Mouse (Mus musculus) T-helper 17 cell (primary cell): ENCODE data around the gene Gmfg.

Source experiments
- in situ Hi-C, 2 experiments: fragments of 300-600 bp; cut with MboI, MseI; formaldehyde crosslinking; loops; 1 replicate in 1 of 2; 2 replicates in 1 of 2; pipeline ENCODE4 v1.15.1; 2025; ENCODE audit warnings: high pct_unique_total_duplicates in 2 of 2

The Gmfg gene

DNA sequence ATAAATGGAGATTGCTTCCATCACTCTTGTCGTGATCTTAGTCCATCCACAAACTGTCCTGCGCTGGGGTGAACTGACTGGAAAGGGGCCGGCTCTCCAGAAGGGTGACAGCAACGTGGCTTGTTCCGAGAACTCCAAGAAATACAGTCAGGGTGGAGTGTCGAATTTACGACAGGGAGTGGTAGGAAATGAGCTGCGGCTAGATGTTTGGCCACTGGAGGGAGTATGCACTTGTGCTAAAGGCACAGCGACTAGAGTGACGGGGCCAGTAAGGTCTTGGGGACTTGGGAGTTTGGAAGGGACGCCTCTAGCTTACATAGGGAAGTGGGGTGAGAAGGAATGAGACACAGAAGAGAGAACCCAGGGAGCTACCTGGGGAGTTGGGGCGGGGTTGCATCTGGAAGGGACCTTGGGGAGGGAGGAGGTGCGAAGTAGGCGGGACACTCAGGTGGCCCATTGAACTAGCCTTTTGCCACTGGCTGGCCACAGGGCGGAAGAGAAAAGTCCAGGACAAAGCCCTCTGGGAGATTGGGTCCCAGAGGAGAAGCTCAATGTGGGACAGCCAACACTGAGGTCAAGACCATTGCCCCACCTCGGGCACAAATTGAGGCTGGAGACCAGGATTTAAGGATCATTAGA is at the start of gene Gmfg:
Gene Gmfg (plus strand): TSS at position 516 of the 639 bp plus-strand sequence.
- in situ Hi-C loops, result no loop called here

DNA sequence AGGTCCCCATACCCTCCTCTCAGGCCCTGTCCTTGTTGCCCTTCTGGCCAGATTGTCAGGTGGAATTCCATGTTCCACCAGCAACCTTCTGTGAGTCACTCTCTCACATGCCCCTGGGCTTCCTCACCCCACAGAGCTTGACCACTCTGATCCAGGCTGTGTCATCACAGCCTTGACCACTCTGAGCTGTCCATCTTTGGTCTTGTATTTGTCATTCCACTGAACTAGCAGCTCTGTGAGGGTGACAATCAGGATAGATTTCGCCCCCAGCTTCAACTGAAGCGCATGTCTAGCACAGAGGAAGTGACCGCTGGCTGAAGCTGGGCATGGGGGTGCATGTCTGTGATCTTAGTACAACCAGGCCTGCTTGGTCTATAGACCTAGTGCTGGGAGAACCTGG is 46.9 kb upstream of the Gmfg start:
- in situ Hi-C loops, result no loop called here

DNA sequence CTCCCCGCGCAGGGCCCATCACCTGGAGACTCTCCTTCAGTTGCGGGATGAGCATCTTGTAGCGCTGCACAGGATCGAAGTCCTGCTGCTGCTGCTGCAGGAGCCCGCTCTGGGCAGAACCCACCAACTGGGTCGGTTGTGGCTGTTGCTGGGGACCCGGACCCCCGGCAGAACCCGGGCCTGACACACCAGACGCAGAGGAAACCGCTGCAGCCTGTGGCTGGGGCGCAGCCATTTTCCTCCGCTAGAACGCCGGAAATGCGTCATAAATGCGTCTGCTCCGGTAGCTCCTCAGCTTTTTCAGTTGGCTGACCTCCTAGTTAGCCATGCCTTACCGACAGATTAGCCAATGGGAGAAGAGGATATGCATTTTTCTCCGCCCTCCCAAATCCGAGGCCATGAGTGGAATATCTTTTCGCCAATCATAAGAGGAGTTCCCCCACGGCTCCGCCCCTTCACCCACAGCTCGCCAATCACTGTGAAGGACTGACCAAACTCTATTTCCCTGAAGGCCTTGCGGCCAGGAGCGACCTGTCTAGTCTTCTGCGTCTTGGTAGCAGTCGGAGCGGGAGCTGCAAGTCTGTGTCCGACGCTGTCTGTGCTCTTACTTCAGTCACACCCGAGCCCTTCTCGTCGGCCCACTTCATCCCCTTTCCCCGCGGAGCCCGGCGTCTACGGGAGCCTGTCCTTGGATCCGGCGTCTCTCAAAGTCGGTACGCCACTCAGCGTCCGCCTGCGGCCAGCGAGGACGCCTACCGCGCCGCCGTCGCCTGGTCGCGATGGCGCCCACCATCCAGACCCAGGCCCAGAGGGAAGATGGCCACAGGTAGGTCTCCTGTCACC is 44.6 kb upstream of the Gmfg start, which contains the start of the genes Med29 and Paf1:
Gene Med29 (minus strand): TSS at position 280 of the 843 bp plus-strand sequence.
Gene Paf1 (plus strand): TSS at position 523 of the 843 bp plus-strand sequence.
- in situ Hi-C loops, result no loop called here

DNA sequence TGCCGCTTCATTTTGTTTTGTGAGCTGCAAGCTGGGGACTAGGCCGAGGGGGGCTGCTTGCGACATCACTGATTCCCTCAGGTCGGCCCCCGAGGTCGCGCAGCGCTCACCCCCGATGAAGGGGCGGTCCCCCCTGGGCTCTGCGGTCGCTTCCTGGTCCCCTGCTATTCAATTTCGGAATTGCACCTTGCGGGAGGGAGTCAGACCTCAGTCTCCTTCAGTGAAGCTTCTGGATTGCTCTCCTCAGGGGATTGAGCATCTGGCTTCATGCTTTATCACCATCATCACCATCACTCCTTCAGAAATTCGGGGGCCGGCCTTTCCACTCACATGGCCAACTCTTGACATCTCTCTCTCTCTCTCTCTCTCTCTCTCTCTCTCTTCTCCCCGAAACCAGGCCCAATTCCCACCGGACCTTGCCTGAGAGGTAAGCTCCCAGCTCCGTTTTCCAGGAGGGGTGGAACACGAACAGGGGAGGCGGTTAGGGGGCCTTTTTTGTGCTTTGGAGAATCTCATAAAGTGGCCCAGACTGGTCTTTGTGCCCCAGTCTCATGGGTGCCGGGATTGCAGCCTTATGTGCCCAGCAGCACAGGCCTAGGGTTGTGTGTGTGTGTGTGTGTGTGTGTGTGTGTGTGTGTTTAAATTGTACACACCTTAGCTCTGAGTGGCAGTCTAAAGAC is 43.8 kb upstream of the Gmfg start:
- in situ Hi-C loops, result no loop called here

DNA sequence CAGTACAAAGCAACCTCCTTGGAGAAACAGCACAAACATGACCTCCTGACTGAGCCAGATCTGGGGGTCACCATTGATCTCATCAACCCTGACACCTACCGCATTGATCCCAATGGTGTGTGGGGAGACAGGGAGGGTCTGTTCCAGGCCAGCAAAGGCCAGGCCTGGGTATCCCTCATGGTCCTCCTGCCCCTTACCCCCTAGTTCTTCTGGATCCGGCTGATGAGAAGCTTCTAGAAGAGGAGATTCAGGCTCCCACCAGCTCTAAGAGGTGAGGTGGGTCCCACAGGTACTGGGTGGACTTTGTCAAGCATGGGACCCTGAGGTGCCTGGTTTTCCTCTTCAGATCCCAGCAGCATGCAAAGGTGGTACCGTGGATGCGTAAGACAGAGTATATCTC is 41.8 kb upstream of the Gmfg start:
- in situ Hi-C loops, result loop anchor here in 1 of 2 experiments (5.0 kb wide), 1 partner anchor 33 kb away; no protein-coding TSS in a partner anchor

DNA sequence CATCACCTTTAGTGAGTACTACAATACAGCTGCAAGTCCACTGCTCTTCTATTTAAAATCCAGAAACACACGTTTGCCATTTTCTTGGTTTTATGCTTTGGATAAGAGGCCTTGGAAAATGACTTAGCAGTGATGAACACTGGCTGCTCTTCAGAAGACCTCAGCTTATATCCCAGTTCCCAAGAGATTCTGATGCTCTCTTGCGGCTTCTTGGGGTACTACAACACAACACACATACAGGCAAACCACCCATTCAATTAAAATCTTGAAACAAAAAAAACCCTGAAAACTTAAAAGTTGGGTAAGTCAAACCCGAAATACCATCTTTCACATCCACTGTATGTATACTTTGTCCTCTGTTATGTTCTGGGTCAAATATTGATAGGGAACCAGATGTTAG is 39.2 kb upstream of the Gmfg start:
- in situ Hi-C loops, result loop anchor here in 1 of 2 experiments (5.0 kb wide), 1 partner anchor 36 kb away; no protein-coding TSS in a partner anchor

DNA sequence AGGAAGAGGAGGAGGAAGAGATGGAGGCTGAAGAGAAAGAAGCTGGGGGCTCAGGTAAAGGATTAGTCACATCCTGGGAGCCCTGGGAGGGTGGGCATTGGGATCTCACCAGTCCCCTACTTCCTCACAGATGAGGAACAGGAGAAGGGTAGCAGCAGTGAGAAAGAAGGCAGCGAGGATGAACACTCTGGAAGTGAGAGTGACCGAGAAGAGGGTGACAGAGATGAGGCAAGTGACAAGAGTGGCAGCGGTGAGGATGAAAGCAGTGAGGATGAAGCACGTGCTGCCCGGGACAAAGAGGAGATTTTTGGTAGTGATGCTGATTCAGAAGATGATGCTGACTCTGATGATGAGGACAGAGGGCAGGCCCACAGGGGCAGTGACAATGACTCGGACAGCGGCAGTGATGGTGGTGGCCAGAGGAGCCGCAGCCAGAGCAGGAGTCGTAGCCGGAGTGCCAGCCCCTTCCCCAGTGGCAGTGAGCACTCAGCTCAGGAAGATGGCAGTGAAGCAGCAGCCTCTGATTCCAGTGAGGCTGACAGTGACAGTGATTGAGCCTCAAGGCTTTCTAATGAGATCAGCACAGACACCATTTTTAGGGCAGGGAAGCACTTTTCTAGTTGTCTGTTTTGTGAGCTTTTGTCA is 38.4 kb upstream of the Gmfg start:
- in situ Hi-C loops, result loop anchor here in 1 of 2 experiments (5.0 kb wide), 1 partner anchor 37 kb away; no protein-coding TSS in a partner anchor

DNA sequence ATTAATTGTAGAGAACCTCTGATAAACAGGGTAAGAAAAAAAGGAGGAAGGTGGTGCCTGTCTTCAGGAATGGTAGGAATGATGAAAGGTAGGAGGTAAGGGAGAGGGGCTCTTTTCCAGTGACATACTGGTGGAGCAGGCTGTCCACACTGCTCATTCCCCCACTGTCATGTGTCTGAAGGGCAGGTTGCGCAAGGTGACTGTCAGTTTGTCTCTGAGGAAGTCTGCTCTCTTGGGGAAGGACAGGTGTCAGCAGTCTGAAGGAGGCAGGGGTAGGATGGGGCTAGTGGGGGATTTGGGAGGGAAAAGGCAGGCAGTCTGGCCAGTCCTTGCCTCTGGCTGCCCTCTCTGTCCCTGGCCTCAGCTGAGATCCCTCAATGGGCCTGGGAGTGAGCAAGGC is 36.2 kb upstream of the Gmfg start:
- in situ Hi-C loops, result no loop called here

DNA sequence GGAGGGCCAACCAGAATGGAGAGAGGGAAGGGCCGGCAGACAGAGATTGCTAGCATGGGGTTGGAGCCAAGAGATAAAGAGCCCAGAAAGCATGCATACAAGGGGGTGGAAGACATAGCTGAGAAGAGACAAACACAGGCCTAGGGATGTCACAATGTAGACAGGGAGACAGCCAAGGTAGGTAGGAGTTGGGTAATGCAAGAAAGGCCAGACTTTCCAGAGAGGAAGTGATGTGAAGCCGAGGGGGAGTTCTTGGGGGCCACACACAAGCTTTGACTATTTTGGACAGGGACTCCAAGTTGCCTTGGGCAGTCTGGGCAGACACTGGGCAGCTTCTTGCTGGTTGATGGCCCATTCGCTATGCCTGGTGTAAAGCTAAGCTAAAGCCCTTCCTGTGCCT is 35.3 kb upstream of the Gmfg start:
- in situ Hi-C loops, result no loop called here

DNA sequence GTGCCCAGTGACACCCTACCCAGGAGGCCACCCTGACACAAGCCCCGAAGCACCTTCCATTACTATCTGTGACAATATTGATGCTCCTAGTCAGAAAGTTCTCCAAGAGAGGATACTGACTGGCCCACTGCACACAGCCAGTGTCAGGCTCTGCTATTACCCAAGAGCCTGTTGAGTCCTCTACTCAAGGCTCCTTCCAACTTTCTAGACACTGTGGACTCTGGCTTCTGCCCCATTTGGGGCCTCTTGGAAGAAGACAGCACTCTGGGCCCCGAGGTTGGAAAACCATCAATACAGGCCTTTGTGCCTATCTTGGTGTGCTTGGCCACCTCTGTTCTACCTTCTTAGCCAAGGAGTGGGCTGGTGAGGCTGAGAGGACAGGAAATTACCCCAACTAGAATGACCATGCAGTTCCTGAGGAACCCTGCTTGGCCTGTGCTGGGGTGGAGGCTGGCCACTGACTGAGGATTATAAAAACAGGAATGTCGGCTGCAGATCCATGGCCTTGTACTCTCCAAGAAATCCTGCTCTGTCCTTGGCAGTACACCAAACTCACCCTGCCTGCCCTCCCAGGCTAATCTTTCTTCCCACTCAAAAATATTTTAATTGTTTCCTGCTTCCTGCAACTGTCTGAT is 26.3 kb upstream of the Gmfg start:
- in situ Hi-C loops, result no loop called here

DNA sequence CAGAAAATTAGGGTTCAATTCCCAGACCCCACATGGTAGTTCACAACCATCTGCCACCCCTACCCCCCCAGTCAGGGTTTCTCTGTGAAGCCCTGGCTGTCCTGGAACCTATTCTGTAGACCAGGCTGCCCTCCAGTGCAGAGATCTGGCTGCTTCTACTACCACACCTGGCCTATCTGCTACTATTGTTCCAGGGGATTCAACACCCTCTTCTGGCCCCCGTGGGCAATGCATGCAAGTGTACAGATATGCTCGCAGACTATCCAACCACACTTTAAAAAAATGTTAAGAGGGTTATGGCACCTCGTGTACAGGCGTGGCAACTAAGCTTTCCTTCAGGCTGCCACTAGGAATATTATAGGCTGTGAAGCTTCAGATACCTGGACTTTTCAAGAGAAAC is 24.4 kb upstream of the Gmfg start:
- in situ Hi-C loops, result no loop called here

DNA sequence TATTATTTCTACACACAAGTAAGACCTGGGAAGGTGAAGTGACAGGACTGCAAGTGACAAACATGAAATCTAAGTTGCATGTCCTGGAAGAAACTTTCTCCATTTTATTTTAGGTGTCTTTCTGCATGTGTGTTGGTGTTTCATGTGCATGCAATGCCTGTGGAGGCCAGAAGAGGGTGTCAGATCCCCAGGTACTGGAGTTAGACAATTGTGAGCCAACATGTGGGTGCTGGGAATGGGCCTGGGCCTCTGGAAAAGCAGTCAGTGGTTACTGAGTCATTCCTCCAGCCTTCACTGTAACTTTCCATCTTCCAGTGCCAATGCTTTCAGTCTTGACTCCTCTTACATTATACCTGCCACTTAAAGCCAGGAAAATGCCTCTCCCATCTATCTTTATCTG is 19.9 kb upstream of the Gmfg start:
- in situ Hi-C loops, result no loop called here

DNA sequence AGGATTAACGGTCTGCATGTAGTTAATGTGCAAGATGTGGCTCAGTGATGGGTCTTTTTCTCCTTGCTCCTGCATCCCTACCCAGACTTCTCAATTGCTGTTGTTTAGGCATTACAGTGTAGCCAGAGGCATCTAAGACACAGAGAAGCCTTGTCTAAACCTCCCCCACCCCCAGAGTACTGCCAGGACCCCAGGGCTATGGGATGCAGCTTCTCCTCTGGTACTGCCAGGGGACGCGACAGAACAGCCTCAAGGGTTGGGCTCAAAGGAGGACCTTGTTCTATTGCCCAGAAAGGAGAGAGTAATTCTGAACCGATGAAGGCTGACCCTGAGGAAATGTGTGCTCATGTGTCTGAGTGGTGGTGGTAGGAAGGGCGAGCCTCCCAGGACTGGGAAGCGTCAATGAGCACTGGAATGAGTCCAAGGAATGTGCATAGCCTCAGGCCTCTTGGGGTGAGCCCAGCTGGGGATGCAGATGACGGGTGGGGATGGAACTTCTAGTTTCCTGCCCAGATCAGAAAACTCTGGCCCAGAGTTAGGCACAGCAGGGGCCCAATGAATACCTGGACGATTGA is 19.1 kb upstream of the Gmfg start:
- in situ Hi-C loops, result no loop called here

DNA sequence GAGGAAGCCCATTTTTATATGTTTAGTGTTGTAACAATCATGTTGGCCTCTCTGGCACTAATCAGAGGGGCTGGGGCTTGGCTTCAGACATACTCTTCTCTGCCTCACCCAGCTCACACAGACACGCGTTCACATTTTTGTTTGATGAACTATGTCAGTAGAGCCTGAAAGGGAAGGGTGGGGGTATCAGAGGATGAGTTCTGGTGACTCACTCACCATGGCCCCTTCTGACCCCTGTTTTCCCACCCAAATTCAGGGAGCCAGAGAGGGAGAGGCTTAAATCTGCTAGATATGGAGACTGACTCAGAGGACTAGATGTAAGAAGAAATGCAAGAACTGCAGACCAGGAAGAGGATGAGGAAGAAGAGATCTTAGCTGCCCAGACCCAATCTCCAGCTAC is 17.8 kb upstream of the Gmfg start:
- in situ Hi-C loops, result no loop called here

DNA sequence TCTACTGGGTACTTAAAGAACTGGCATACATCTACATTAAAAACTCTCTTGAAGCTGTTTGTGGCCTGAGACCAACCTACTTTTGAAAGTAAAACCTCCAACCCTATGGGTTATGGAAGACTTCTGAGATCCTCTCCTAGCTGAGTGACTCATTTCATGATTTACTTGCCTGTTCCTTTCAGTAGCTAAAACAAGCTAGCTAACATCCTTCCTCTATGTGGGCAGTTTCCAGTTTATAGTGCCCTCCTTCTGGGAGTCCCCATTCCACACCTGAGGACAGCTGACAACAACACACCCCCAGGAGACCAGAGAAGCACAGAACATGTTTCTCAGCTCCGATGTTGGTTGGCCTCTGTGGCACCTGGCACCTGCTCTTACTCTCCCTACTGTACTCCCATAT is 14.2 kb upstream of the Gmfg start:
- in situ Hi-C loops, result no loop called here

DNA sequence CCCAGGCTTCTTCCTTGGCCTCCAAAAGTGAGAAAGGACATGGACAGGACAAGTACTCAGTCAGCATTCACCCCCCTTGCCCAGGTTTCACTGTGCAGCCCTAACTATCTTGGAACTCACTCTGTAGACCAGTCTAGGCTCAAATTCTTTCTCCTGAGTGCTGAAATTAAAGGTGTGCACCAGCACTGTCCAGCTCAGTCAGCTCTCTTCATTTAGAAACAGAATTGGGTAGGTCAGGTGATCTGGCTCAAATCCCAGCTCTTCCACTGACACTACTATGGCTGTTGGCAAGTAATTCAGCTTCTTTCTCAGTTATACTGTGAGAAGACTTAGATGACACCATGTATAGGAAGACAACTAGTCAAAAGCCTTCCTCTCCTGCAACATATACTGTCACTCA is 9.5 kb upstream of the Gmfg start:
- in situ Hi-C loops, result no loop called here

DNA sequence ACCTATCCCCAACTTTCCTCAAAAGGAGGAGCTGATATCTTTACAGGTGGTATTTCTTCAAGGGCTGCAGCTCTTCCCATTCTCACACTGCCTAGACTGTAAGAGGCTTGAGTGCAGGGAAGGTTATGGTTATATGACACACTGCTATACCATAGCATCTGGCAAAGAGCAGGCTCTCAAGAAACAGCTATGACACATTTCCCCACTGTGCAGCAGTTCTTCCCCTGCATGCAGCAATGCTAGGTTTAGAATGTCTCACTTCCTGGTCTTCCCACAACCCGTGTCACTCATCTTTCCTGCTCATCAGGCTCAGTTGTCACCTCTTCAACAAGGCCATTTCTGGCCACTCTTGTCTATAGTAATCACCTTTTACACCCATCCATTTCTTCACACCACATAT is 6.7 kb upstream of the Gmfg start:
- in situ Hi-C loops, result no loop called here

DNA sequence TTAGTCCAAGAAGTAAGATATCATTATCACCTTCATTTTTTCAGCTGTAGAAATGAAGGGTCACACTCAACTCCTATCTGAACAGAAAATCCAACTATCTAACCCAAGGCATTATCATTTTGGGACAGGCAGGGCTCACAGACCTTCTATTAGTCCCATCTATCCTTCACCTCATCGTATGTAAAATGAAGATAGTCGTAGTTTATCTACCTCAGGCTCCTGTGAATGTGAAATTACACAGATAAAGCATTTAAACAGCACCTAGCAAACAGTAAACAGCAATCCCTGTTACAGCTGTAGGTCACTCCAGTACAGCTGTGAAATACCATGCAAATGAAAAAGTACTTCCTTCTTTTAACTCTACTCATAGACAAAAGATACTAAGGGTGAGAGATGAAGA is 5.0 kb upstream of the Gmfg start:
- in situ Hi-C loops, result no loop called here

DNA sequence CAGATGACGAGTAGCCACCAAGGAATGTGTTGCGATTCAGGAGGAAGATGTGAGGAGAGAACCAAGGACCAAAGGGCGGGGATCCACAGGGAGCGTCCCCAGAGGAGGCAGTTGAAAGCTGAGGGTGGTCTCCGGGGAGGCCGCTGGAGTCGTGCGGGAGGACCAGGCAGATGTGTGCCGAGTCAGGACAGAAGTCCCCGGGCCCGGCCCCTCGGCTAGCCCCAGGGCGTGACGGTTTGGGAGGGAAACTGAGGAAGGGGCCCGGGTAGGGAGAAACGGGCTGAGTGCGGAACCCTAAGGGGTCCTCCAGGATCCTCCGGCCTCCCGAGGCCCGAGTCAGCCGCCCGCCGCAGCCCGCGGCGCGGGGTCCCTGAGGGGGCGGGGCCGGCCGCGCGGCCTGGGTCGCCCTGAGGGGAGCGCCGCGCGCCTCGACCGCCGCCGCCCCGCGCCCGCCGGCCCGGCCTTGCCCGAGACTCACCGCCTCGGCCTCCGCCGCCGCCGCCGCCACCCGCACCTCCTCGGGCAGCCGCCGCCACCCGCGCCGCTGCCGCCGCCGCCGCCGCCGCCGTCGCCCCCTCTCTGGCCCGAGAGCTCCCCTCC is 1.5 kb upstream of the Gmfg start:
- in situ Hi-C loops, result no loop called here

DNA sequence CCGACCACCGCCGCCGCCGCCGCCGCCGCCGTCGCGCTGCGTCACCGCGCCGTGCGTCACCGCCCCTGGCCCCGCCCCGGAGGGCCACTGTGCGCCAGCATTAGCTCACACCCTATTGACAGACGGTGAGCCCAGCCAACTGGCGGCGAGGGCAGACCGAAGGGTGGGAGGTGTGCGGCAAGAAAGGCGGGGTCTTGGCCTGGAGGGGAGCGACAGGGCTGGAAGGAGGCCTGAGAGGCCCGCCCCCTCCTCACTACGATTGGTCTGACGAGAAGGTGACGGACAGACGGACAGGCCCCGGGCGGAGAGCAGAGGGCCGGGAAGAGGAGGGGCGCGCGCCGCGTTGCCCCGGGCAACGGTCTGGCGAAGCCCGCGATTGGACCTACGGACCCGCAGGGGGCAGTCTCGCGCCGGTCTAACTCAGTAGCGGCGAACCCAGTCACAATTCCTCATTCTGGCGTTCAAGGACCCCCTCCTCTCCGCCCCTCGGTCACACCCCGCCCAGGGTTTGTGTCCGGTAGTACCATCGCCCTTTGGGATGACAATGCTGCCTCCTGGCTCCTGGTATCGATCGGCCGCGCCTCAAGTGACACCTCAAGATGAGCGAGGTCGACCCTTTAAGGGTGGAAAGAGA is 859 bp upstream of the Gmfg start:
- in situ Hi-C loops, result no loop called here
